Mouse (Mus musculus): Measurements from ENCODE around the gene Olfr693. TPM values are rescaled to one million over a fixed set of nuclear protein-coding genes. Genes with fewer than 3 reads are reported as not detected.

Olfr693 gene
- polyA plus RNA-seq, 1 experiment from 2014 or later, result not detected

- DNase-seq (ENCODE audit: low spot score) (no peak), ATAC-seq (ENCODE audit: low read depth) (no peak)
- Histone ChIP-seq H3K4me3 (ENCODE audit: low read depth, low read length) (no peak overlapping the region), H3K27ac (replicated peaks; ENCODE audit: low read depth, low read length) (no peak overlapping the region), H3K9me3 (ENCODE audit: control insufficient read depth, low read length) (no peaks in the 10 kb centered on the region), H3K4me1 (ENCODE audit: control insufficient read depth, insufficient read depth, low read length) (no peaks in the 10 kb centered on the region), H3K36me3 (ENCODE audit: control insufficient read depth, insufficient read depth, low read length) (no peaks in the 10 kb centered on the region), H3K9ac (ENCODE audit: low read depth, low read length) (no peak overlapping the region), H3K4me2 (ENCODE audit: low read depth, low read length) (no peak overlapping the region), H3K27me3 (replicated peaks; ENCODE audit: control insufficient read depth, insufficient read depth, low read length) (no peaks in the 10 kb centered on the region)
Measured at GRCm38 (mm10) chr7:106652344-106652652, 28.1 kb downstream of the Olfr693 start.

DNA sequence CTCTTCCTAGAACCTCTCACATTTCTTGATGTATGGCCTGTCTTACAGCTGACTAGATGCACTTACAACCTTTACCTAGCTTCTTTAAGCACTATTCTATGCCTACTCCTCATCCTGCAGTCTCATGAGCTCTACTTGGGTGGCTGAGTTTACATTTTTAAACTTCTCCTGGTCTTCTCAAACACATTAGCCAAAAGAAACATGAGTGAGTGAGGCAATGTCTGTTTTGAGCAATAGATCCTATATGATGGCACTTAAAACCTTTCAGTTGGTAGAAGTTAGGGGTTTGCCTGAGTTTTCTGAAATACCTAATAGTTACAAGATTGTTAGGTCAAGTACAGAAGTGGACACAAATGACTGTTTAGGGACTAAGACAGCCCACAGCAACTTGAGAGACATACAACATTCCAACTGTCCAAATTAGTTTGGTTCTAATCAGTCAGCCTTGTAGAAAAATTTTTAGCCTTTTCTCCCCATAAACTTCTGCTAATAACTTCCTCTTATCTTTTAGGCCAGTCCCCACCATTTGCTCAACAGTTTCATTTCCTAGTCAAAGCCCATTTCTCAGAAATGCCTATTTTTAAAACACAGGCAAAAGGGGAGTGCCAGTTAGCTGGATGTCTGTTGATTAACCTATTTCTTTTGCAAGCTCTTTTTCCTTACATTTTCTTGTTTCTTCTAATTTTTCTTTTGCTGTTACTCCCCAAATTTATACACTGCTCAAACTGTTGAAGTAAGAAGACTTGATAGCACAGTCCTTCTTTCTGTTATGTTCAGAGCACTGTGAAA lies 28.6 kb downstream of the Olfr693 start:
- no peak for ATAC-seq (ENCODE audit: low read depth)
- Histone ChIP-seq H3K27ac (replicated peaks; ENCODE audit: low read depth, low read length) (no peak overlapping the region), H3K36me3 (ENCODE audit: control insufficient read depth, insufficient read depth, low read length) (no peaks in the 10 kb centered on the region), H3K4me3 (ENCODE audit: low read depth, low read length) (no peak overlapping the region), H3K4me2 (ENCODE audit: low read depth, low read length) (no peak overlapping the region), H3K9ac (ENCODE audit: low read depth, low read length) (no peak overlapping the region), H3K4me1 (ENCODE audit: control insufficient read depth, insufficient read depth, low read length) (no peaks in the 10 kb centered on the region), H3K9me3 (ENCODE audit: control insufficient read depth, low read length) (no peaks in the 10 kb centered on the region), H3K27me3 (replicated peaks; ENCODE audit: control insufficient read depth, insufficient read depth, low read length) (no peaks in the 10 kb centered on the region)
- no peak for DNase-seq (ENCODE audit: low spot score)

- Histone ChIP-seq H3K27ac (replicated peaks; ENCODE audit: low read depth, low read length) (no peak overlapping the region), H3K9ac (ENCODE audit: low read depth, low read length) (no peak overlapping the region), H3K4me1 (ENCODE audit: control insufficient read depth, insufficient read depth, low read length) (no peaks in the 10 kb centered on the region), H3K9me3 (ENCODE audit: control insufficient read depth, low read length) (no peaks in the 10 kb centered on the region), H3K27me3 (replicated peaks; ENCODE audit: control insufficient read depth, insufficient read depth, low read length) (no peaks in the 10 kb centered on the region), H3K36me3 (ENCODE audit: control insufficient read depth, insufficient read depth, low read length) (no peaks in the 10 kb centered on the region), H3K4me2 (ENCODE audit: low read depth, low read length) (no peak overlapping the region), H3K4me3 (ENCODE audit: low read depth, low read length) (no peak overlapping the region)
- ATAC-seq (ENCODE audit: low read depth), result no peak
- WGBS, result 71% methylated on average over 1 of the region's 1 CpGs
- no peak for DNase-seq (ENCODE audit: low spot score)
Measured at GRCm38 (mm10) chr7:106649774-106650173, 30.6 kb downstream of the Olfr693 start.

DNA sequence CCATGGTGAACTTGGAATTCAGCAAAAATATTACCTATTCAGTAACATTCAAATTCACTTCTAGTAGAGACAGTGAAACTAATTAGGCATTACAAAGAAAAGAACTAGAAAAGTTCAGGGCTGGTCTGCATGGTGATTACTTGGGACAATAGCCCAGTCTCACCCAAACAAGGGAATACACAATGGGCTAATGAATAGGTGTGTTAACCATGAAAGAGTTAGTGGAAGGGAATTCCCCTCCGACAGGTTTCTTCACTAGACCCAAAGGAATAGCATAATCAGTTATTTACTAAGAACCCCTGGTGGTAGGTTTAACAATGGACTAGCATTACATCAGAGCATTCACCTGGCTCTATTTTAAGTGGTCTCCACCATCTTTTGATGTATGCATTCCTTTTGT lies 35.1 kb downstream of the Olfr693 start:
- ATAC-seq (ENCODE audit: low read depth), result no peak
- 86% methylated on average over 1 of the region's 1 CpGs for WGBS
- H3K36me3 ChIP-seq (ENCODE audit: control insufficient read depth, insufficient read depth, low read length), result no peaks in the 10 kb centered on the region
- no peak overlapping the region for H3K9ac ChIP-seq (ENCODE audit: low read depth, low read length)
- H3K4me3 ChIP-seq (ENCODE audit: low read depth, low read length), result no peak overlapping the region
- no peaks in the 10 kb centered on the region for H3K4me1 ChIP-seq (ENCODE audit: control insufficient read depth, insufficient read depth, low read length)
- H3K9me3 ChIP-seq (ENCODE audit: control insufficient read depth, low read length), result no peaks in the 10 kb centered on the region
- H3K27me3 ChIP-seq (replicated peaks; ENCODE audit: control insufficient read depth, insufficient read depth, low read length), result no peaks in the 10 kb centered on the region
- H3K27ac ChIP-seq (replicated peaks; ENCODE audit: low read depth, low read length), result no peak overlapping the region
- DNase-seq (ENCODE audit: low spot score), result no peak
- H3K4me2 ChIP-seq (ENCODE audit: low read depth, low read length), result no peak overlapping the region

DNA sequence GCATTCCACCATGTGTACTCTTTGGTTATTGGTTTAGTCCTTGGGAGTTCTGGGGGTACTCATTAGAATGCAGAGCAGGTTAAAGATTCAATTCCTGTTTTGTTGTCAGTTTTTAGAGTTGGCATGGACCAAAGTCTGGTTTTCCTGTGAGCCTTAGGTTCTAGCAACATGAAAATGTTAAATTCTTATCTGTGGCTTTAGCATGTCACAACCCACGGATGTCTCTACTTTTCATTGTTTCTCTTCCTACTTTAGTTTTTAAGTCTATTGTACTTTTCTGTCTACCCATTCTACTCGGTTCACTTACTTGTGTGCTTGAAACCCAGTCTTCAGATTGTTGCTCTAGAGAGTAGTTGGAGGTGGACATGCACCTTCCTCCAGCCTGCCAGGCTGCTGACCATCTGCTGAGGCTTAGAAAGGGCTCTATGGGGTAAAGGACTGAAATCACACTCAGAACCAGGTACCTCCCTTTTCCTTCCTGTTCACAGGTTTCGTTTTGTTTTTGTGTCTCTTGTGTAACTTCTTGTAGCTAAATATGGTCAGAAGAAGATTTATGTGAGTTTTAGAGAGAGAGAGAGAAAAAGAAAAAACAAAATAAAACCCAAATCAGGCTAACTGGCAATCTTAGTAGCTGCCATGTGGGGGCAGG lies 36.0 kb downstream of the Olfr693 start:
- Histone ChIP-seq H3K36me3 (ENCODE audit: control insufficient read depth, insufficient read depth, low read length) (no peaks in the 10 kb centered on the region), H3K4me2 (ENCODE audit: low read depth, low read length) (no peak overlapping the region), H3K4me1 (ENCODE audit: control insufficient read depth, insufficient read depth, low read length) (no peaks in the 10 kb centered on the region), H3K27ac (replicated peaks; ENCODE audit: low read depth, low read length) (no peak overlapping the region), H3K4me3 (ENCODE audit: low read depth, low read length) (no peak overlapping the region), H3K27me3 (replicated peaks; ENCODE audit: control insufficient read depth, insufficient read depth, low read length) (no peaks in the 10 kb centered on the region), H3K9me3 (ENCODE audit: control insufficient read depth, low read length) (no peaks in the 10 kb centered on the region), H3K9ac (ENCODE audit: low read depth, low read length) (no peak overlapping the region)
- WGBS, result 76% methylated on average over 3 of the region's 3 CpGs
- ATAC-seq (ENCODE audit: low read depth) (no peak), DNase-seq (ENCODE audit: low spot score) (no peak)

GRCm38 (mm10) chr7:106640839-106641238 lies 39.5 kb downstream of the Olfr693 start:
- Histone ChIP-seq H3K27me3 (replicated peaks; ENCODE audit: control insufficient read depth, insufficient read depth, low read length) (no peaks in the 10 kb centered on the region), H3K36me3 (ENCODE audit: control insufficient read depth, insufficient read depth, low read length) (no peaks in the 10 kb centered on the region), H3K9ac (ENCODE audit: low read depth, low read length) (no peak overlapping the region), H3K9me3 (ENCODE audit: control insufficient read depth, low read length) (0 out of 2 replicates have a peak, but pooled peaks cover 4% of the 10 kb centered on the region), H3K27ac (replicated peaks; ENCODE audit: low read depth, low read length) (no peak overlapping the region), H3K4me1 (ENCODE audit: control insufficient read depth, insufficient read depth, low read length) (no peaks in the 10 kb centered on the region), H3K4me2 (ENCODE audit: low read depth, low read length) (no peak overlapping the region), H3K4me3 (ENCODE audit: low read depth, low read length) (no peak overlapping the region)
- no peak for DNase-seq (ENCODE audit: low spot score)
- 94% methylated on average over 1 of the region's 1 CpGs for WGBS
- ATAC-seq (ENCODE audit: low read depth), result no peak

DNA sequence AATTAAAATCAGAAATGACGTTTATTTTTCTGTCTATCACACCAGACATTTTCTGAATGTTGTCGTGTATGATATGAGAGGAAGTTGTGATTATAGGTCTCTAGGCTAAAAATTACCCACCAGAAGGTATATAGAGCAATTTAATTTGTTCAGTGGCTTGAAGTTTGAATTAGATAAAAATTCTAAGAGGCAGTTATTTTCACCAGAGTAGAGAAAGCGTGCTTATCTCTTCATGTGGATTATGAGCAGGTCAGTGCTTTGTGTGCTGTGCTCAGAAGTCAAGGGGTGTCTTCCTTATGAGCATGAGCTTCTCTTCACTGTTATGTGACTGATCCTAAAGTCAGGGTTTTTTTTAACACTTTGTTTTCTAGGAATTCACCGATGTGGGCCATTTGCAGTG lies 44.8 kb downstream of the Olfr693 start:
- Histone ChIP-seq H3K9me3 (ENCODE audit: control insufficient read depth, low read length) (0 out of 2 replicates have a peak, but pooled peaks cover 4% of the 10 kb centered on the region), H3K4me1 (ENCODE audit: control insufficient read depth, insufficient read depth, low read length) (no peaks in the 10 kb centered on the region), H3K4me2 (ENCODE audit: low read depth, low read length) (no peak overlapping the region), H3K4me3 (ENCODE audit: low read depth, low read length) (no peak overlapping the region), H3K36me3 (ENCODE audit: control insufficient read depth, insufficient read depth, low read length) (no peaks in the 10 kb centered on the region), H3K27ac (replicated peaks; ENCODE audit: low read depth, low read length) (no peak overlapping the region), H3K27me3 (replicated peaks; ENCODE audit: control insufficient read depth, insufficient read depth, low read length) (no peaks in the 10 kb centered on the region), H3K9ac (ENCODE audit: low read depth, low read length) (no peak overlapping the region)
- ATAC-seq (ENCODE audit: low read depth), result no peak
- WGBS, result 87% methylated on average over 4 of the region's 4 CpGs
- no peak for DNase-seq (ENCODE audit: low spot score)

Data from embryonic facial prominence, embryonic 14.5 days (tissue).